Mouse (Mus musculus) testis, adult 2 months (tissue): ENCODE data around the gene 0610010K14Rik. TPM values are rescaled to one million over a fixed set of nuclear protein-coding genes. Genes with fewer than 3 reads are reported as not detected.

Experiments used
- H3K27ac ChIP-seq: fragments of 200-500 bp; 2 replicates; pipeline ENCODE4 v1.5.1; 2012; ENCODE audit warnings: low read depth, low read length; ENCODE audit not compliant: control insufficient read depth, insufficient read depth
- H3K27me3 ChIP-seq: fragments of 200-500 bp; 2 replicates; pipeline ENCODE4 v1.6.1; 2012; ENCODE audit warnings: mild to moderate bottlenecking, low read length, moderate library complexity; ENCODE audit not compliant: control insufficient read depth, insufficient read depth
- H3K36me3 ChIP-seq: fragments of 200-500 bp; 2 replicates; pipeline ENCODE4 v1.6.1; 2012; ENCODE audit warnings: mild to moderate bottlenecking, low read length; ENCODE audit not compliant: control insufficient read depth, insufficient read depth
- H3K4me1 ChIP-seq: fragments of 200-500 bp; 2 replicates; pipeline ENCODE4 v1.6.1; 2012; ENCODE audit warnings: low read length; ENCODE audit not compliant: control insufficient read depth, insufficient read depth
- H3K4me3 ChIP-seq: fragments of 200-500 bp; 2 replicates; pipeline ENCODE4 v1.5.1; 2012; ENCODE audit warnings: low read depth, mild to moderate bottlenecking, low read length, moderate library complexity, mixed read lengths; ENCODE audit not compliant: control insufficient read depth
- CTCF ChIP-seq: fragments of 200-500 bp; IDR thresholded peaks from 2 replicates; pipeline ENCODE4 v1.5.1; 2012; ENCODE audit warnings: low read depth, mild to moderate bottlenecking, inconsistent platforms, low read length, moderate library complexity; ENCODE audit not compliant: control insufficient read depth, insufficient read depth, insufficient replicate concordance
- POLR2A ChIP-seq: fragments of 200-500 bp; IDR thresholded peaks from 2 replicates; pipeline ENCODE4 v1.6.1; 2012; ENCODE audit warnings: low read depth, mild to moderate bottlenecking, inconsistent platforms, low read length, moderate library complexity; ENCODE audit not compliant: control insufficient read depth
- polyA plus RNA-seq: library from polyadenylated mRNA; depleted of rRNA; stranded (reverse); fragments of >200 nt; gene quantifications from 2 replicates; pipeline ENCODE4 v1.2.3, GENCODE M21; 2012

0610010K14Rik gene
- polyA plus RNA-seq, 1 experiment: 27.7 TPM

GRCm38 (mm10) chr11:70207283-70207682 is 30.4 kb downstream of the 0610010K14Rik start:
- H3K27ac ChIP-seq: no peak overlapping the region
- no peak overlapping the region for H3K4me3 ChIP-seq
- no peaks in the 10 kb centered on the region for H3K27me3 ChIP-seq
- no peaks in the 10 kb centered on the region; the same call in 1 of the 2 replicates for H3K4me1 ChIP-seq
- TF ChIP-seq POLR2A: no peak
- TF ChIP-seq CTCF: no peak
- no peaks in the 10 kb centered on the region for H3K36me3 ChIP-seq

GRCm38 (mm10) chr11:70206801-70207200 is 30.9 kb downstream of the 0610010K14Rik start:
- H3K27ac ChIP-seq: no peak overlapping the region
- no peaks in the 10 kb centered on the region; the same call in 1 of the 2 replicates for H3K4me1 ChIP-seq
- no peak overlapping the region for H3K4me3 ChIP-seq
- H3K36me3 ChIP-seq: no peaks in the 10 kb centered on the region
- no peaks in the 10 kb centered on the region for H3K27me3 ChIP-seq
- TF ChIP-seq CTCF (no peak), POLR2A (no peak)

- no peaks in the 10 kb centered on the region for H3K36me3 ChIP-seq
- peak; percentile 87; the same call in 1 of the 2 replicates for TF ChIP-seq CTCF
- TF ChIP-seq POLR2A: no peak
- no peak overlapping the region for H3K27ac ChIP-seq
- no peaks in the 10 kb centered on the region for H3K27me3 ChIP-seq
- no peak overlapping the region for H3K4me3 ChIP-seq
- peaks cover 2% of the 10 kb centered on the region; the same call in 1 of the 2 replicates for H3K4me1 ChIP-seq
These were observed 36.0 kb downstream of the 0610010K14Rik start for GRCm38 (mm10) chr11:70201691-70202090.

- Histone ChIP-seq H3K4me3 (no peak overlapping the region), H3K36me3 (no peaks in the 10 kb centered on the region), H3K27me3 (no peaks in the 10 kb centered on the region), H3K27ac (no peak overlapping the region), H3K4me1 (peaks cover 2% of the 10 kb centered on the region; the same call in 1 of the 2 replicates)
- no peak for TF ChIP-seq POLR2A
These were observed 37.6 kb downstream of the 0610010K14Rik start for GRCm38 (mm10) chr11:70200036-70200608.

GRCm38 (mm10) chr11:70199107-70199506 is 38.6 kb downstream of the 0610010K14Rik start:
- Histone ChIP-seq H3K4me3 (no peak overlapping the region), H3K27me3 (no peaks in the 10 kb centered on the region), H3K27ac (no peak overlapping the region), H3K36me3 (no peaks in the 10 kb centered on the region), H3K4me1 (peaks cover 2% of the 10 kb centered on the region; the same call in 1 of the 2 replicates)
- TF ChIP-seq POLR2A (no peak), CTCF (no peak)

- Histone ChIP-seq H3K27ac (no peak overlapping the region), H3K27me3 (no peaks in the 10 kb centered on the region), H3K4me1 (peaks cover 4% of the 10 kb centered on the region; the same call in 1 of the 2 replicates), H3K4me3 (no peak overlapping the region), H3K36me3 (no peaks in the 10 kb centered on the region)
- TF ChIP-seq POLR2A (no peak), CTCF (no peak)
These were observed 39.4 kb downstream of the 0610010K14Rik start for GRCm38 (mm10) chr11:70198332-70198731.

- Histone ChIP-seq H3K27ac (no peak overlapping the region), H3K4me3 (no peak overlapping the region), H3K27me3 (no peaks in the 10 kb centered on the region), H3K4me1 (peaks cover 5% of the 10 kb centered on the region), H3K36me3 (no peaks in the 10 kb centered on the region)
- TF ChIP-seq POLR2A (no peak), CTCF (no peak)
These were observed 44.1 kb downstream of the 0610010K14Rik start for GRCm38 (mm10) chr11:70193354-70194285.
